Comparison of ENCODE assay signal across 8 mouse cellular contexts in genomic region chr9:57505700-57506099, GRCm38 (mm10). TPM values are rescaled to one million over a fixed set of nuclear protein-coding genes. Genes with fewer than 3 reads are reported as not detected.
DNase-seq lines count a peak whose midpoint lies in the region; ATAC-seq and TF ChIP-seq lines count a peak whose summit lies in the region.
"Had no signal": no experiment of that assay in that cellular context is flagged by ENCODE, and none has a peak within 500 bp of the region (broad histone marks: within the 10 kb centered on the region; RNA-seq: fewer than 3 reads in every experiment).

No protein-coding gene starts in this region.

- 0 out of 2 replicates have a peak overlapping the region, but pooled peaks have one; percentile 23 for H3K4me2 ChIP-seq in intestine, embryonic 16.5 days (ENCODE audit: low read depth, low read length)

- peak; percentile 46; the same call in 1 of the 2 replicates for TF ChIP-seq EP300 in heart, adult 2 months (IDR thresholded peaks at IDR 0.05; ENCODE audit: insufficient read depth, low read depth, low read length)

- H3K9me3 ChIP-seq in intestine, embryonic 16.5 days (ENCODE audit: control insufficient read depth, low read length), result no peaks in the 10 kb centered on the region

- no peaks in the 10 kb centered on the region for H3K79me2 ChIP-seq in heart, adult 2 months (replicated peaks; ENCODE audit: control insufficient read depth, insufficient read depth, low read length)

- H3K27ac ChIP-seq in heart, adult 2 months, result peak overlapping the region; percentile 36; the same call in 1 of the 2 replicates
- H3K27ac ChIP-seq in intestine, embryonic 16.5 days (ENCODE audit: low read length), result no peak overlapping the region
- H3K27ac ChIP-seq in layer of hippocampus, adult 2 months, result no peak overlapping the region
- H3K27ac ChIP-seq: macrophage had no signal

- no peaks in the 10 kb centered on the region for H3K4me1 ChIP-seq in heart, adult 2 months (ENCODE audit: control insufficient read depth, insufficient read depth, low read length)
- H3K4me1 ChIP-seq in intestine, embryonic 16.5 days (ENCODE audit: control insufficient read depth, insufficient read depth, low read length), result peaks cover 29% of the 10 kb centered on the region

- H3K27me3 ChIP-seq in heart, adult 2 months (ENCODE audit: control insufficient read depth, insufficient read depth, low read length), result peaks cover 5% of the 10 kb centered on the region
- peaks cover 52% of the 10 kb centered on the region for H3K27me3 ChIP-seq in intestine, embryonic 16.5 days (replicated peaks; ENCODE audit: control insufficient read depth, insufficient read depth, low read length)

- peak; percentile 57 for DNase-seq in R1 (ENCODE audit: low read depth, low spot score)
- DNase-seq in c-Kit-positive CD71-positive TER-119-negative erythroid progenitor cells, embryonic 14.5 days (ENCODE audit: low read depth), result peak; percentile 83
- peak; percentile 72 to 82 for DNase-seq in heart, adult 2 months
- peak; percentile 46 to 71 for DNase-seq in right cerebral cortex, postnatal 36 days (ENCODE audit: low spot score in 2 of 2)
- DNase-seq in layer of hippocampus, adult 2 months (ENCODE audit: low spot score in 2 of 2), result no peak

- 2% methylated on average over 8 of the region's 8 CpGs for WGBS in heart, adult 2 months
- 6% methylated on average over 8 of the region's 8 CpGs for WGBS in intestine, embryonic 16.5 days

- H3K36me3 ChIP-seq in heart, adult 2 months (ENCODE audit: control insufficient read depth, insufficient read depth, low read length), result no peaks in the 10 kb centered on the region
- H3K36me3 ChIP-seq in intestine, embryonic 16.5 days (ENCODE audit: control insufficient read depth, insufficient read depth, low read length), result no peaks in the 10 kb centered on the region

- TF ChIP-seq POLR2A in heart, adult 2 months (IDR thresholded peaks at IDR 0.05; ENCODE audit: insufficient read depth, low read depth, low read length), result no peak

- no peak overlapping the region for H3K9ac ChIP-seq in heart, adult 2 months (ENCODE audit: low read depth, low read length)
- H3K9ac ChIP-seq in intestine, embryonic 16.5 days (ENCODE audit: low read depth, low read length), result no peak overlapping the region

- TF ChIP-seq CTCF in heart, adult 2 months (IDR thresholded peaks at IDR 0.05), result peak; percentile 19
- TF ChIP-seq CTCF in layer of hippocampus, adult 2 months (conservative IDR thresholded peaks at IDR 0.05), result no peak

- H3K4me3 ChIP-seq in heart, adult 2 months, result no peak overlapping the region
- H3K4me3 ChIP-seq in intestine, embryonic 16.5 days (ENCODE audit: low read length), result no peak overlapping the region
- H3K4me3 ChIP-seq in layer of hippocampus, adult 2 months, result no peak overlapping the region

- intact Hi-C loops in heart, adult 2 months (cut with DNase I), result no loop called here

- peak; percentile 87 for ATAC-seq in intestine, embryonic 16.5 days
- peak; percentile 98 for ATAC-seq in megakaryocyte progenitor cell, adult 5-6 weeks (replicated peaks; ENCODE audit: poor library complexity)

RNA-seq across cellular contexts. Expression of gene Rpp25, which starts 1.9 kb away (rescaled TPM):
- 1 to 10 TPM; 1.6 TPM for total RNA-seq in heart, adult 2 months (2021)
- 2.1 TPM in 2 replicates for polyA plus RNA-seq in heart, adult 2 months (2012; rRNA removed)
- polyA plus RNA-seq in intestine, embryonic 16.5 days (2015; fragmentation: Nextera tagmentation; extraction: Ambion mirVana), result 6.3 and 6.8 TPM in 2 replicates
- total RNA-seq in megakaryocyte progenitor cell, adult 5-6 weeks (2015), result 0.12 and 0.30 TPM in 2 replicates
- total RNA-seq in megakaryocyte progenitor cell, adult 5-6 weeks (2017), result 0.20 TPM in 1 of 2 replicates, not detected in the other
- 10 to 100 TPM in 1 of 2 experiments, 1 to 10 TPM in 1; 9.5 to 10.2 TPM for total RNA-seq in layer of hippocampus, adult 2 months (2021)

RNA-seq across cellular contexts. Expression of gene Cox5a, which starts 15.4 kb away (rescaled TPM):
- 1,000 to 10,000 TPM; 2,350 to 2,717 TPM for total RNA-seq in heart, adult 2 months (2021)
- polyA plus RNA-seq in heart, adult 2 months (2012; rRNA removed), result 1,522 and 1,780 TPM in 2 replicates
- 980 and 987 TPM in 2 replicates for polyA plus RNA-seq in intestine, embryonic 16.5 days (2015; fragmentation: Nextera tagmentation; extraction: Ambion mirVana)
- total RNA-seq in megakaryocyte progenitor cell, adult 5-6 weeks (2015), result 617 and 644 TPM in 2 replicates
- 85.1 and 114 TPM in 2 replicates for total RNA-seq in megakaryocyte progenitor cell, adult 5-6 weeks (2017)
- 100 to 1,000 TPM; 372 to 376 TPM for total RNA-seq in layer of hippocampus, adult 2 months (2021)

RNA-seq across cellular contexts. Expression of gene Fam219b, which starts 31.6 kb away (rescaled TPM):
- total RNA-seq in heart, adult 2 months (2021), result 1 to 10 TPM; 8.1 to 8.3 TPM
- 3.1 and 4.7 TPM in 2 replicates for polyA plus RNA-seq in heart, adult 2 months (2012; rRNA removed)
- 13.6 and 13.7 TPM in 2 replicates for polyA plus RNA-seq in intestine, embryonic 16.5 days (2015; fragmentation: Nextera tagmentation; extraction: Ambion mirVana)
- 4.5 and 6.9 TPM in 2 replicates for total RNA-seq in megakaryocyte progenitor cell, adult 5-6 weeks (2015)
- 9.2 and 12.8 TPM in 2 replicates for total RNA-seq in megakaryocyte progenitor cell, adult 5-6 weeks (2017)
- 10 to 100 TPM; 19.9 to 25.7 TPM for total RNA-seq in layer of hippocampus, adult 2 months (2021)

RNA-seq across cellular contexts. Expression of gene Scamp5, which starts 37.8 kb away (rescaled TPM):
- 1 to 10 TPM; 3.9 to 4.9 TPM for total RNA-seq in heart, adult 2 months (2021)
- 15.9 and 21.4 TPM in 2 replicates for polyA plus RNA-seq in heart, adult 2 months (2012; rRNA removed)
- polyA plus RNA-seq in intestine, embryonic 16.5 days (2015; fragmentation: Nextera tagmentation; extraction: Ambion mirVana), result 15.2 and 16.2 TPM in 2 replicates
- total RNA-seq in megakaryocyte progenitor cell, adult 5-6 weeks (2015), result 0.77 and 1.9 TPM in 2 replicates
- 1.1 and 1.8 TPM in 2 replicates for total RNA-seq in megakaryocyte progenitor cell, adult 5-6 weeks (2017)
- total RNA-seq in layer of hippocampus, adult 2 months (2021), result 100 to 1,000 TPM; 365 to 385 TPM

RNA-seq across cellular contexts. Expression of gene Mpi, which starts 46.9 kb away (rescaled TPM):
- total RNA-seq in heart, adult 2 months (2021), result 100 to 1,000 TPM; 119 to 132 TPM
- polyA plus RNA-seq in heart, adult 2 months (2012; rRNA removed), result 146 and 266 TPM in 2 replicates
- 58.4 and 59.4 TPM in 2 replicates for polyA plus RNA-seq in intestine, embryonic 16.5 days (2015; fragmentation: Nextera tagmentation; extraction: Ambion mirVana)
- 15.5 and 21.5 TPM in 2 replicates for total RNA-seq in megakaryocyte progenitor cell, adult 5-6 weeks (2015)
- 14.0 and 17.2 TPM in 2 replicates for total RNA-seq in megakaryocyte progenitor cell, adult 5-6 weeks (2017)
- total RNA-seq in layer of hippocampus, adult 2 months (2021), result 10 to 100 TPM; 72.5 to 77.6 TPM

Comparison
In these comparisons a context has a peak if more than half of its experiments do, and no peak if none do; other contexts are left out.
1. DNase-seq: peak in R1 (single experiment), c-Kit-positive CD71-positive TER-119-negative erythroid progenitor cells, embryonic 14.5 days (single experiment), heart, adult 2 months (2 of 2) and right cerebral cortex, postnatal 36 days (2 of 2); none in layer of hippocampus, adult 2 months (0 of 2).
2. RNA of gene Rpp25, which starts 1.9 kb away (total RNA-seq): 9.5 to 10.2 TPM in layer of hippocampus, adult 2 months; 1.6 TPM in heart, adult 2 months and 0.12 to 0.30 TPM in megakaryocyte progenitor cell, adult 5-6 weeks; every median in the first group is over 4 times any median in the second.